Mouse (Mus musculus) embryo, embryonic 11.5 days (tissue): ENCODE results near the gene Jazf1.

ENCODE experiments used
- DNase-seq: peaks from one replicate; pipeline ENCODE4 v3.0.0-alpha.2; 2012; ENCODE audit warnings: low read depth, low spot score

Jazf1 gene

GRCm38 (mm10) chr6:52851019-52851418 is 217.4 kb downstream of the Jazf1 start:
- no peak for DNase-seq

- DNase-seq = no peak
These were observed 220.2 kb downstream of the Jazf1 start for GRCm38 (mm10) chr6:52848199-52848598.

GRCm38 (mm10) chr6:52846314-52846713 is 222.1 kb downstream of the Jazf1 start:
- no peak for DNase-seq

GRCm38 (mm10) chr6:52844741-52845140 is 223.7 kb downstream of the Jazf1 start:
- no peak for DNase-seq

- no peak for DNase-seq
These were observed 225.4 kb downstream of the Jazf1 start for GRCm38 (mm10) chr6:52843027-52843426.

GRCm38 (mm10) chr6:52842598-52842997 is 225.8 kb downstream of the Jazf1 start:
- DNase-seq = no peak

GRCm38 (mm10) chr6:52841611-52842010 is 226.8 kb downstream of the Jazf1 start:
- DNase-seq = no peak

- DNase-seq = no peak
These were observed 227.8 kb downstream of the Jazf1 start for GRCm38 (mm10) chr6:52840589-52841044.

GRCm38 (mm10) chr6:52838691-52839090 is 229.7 kb downstream of the Jazf1 start:
- DNase-seq = peak; percentile 84

GRCm38 (mm10) chr6:52837792-52838191 is 230.6 kb downstream of the Jazf1 start:
- DNase-seq = no peak

- DNase-seq = no peak
These were observed 232.1 kb downstream of the Jazf1 start for GRCm38 (mm10) chr6:52836201-52836950.

GRCm38 (mm10) chr6:52827752-52828277 is 240.6 kb downstream of the Jazf1 start:
- DNase-seq = no peak

- no peak for DNase-seq
These were observed 242.9 kb downstream of the Jazf1 start for GRCm38 (mm10) chr6:52825535-52825934.

GRCm38 (mm10) chr6:52824977-52825482 is 243.4 kb downstream of the Jazf1 start:
- DNase-seq = no peak

GRCm38 (mm10) chr6:52823064-52823463 is 245.4 kb downstream of the Jazf1 start:
- no peak for DNase-seq

- DNase-seq = no peak
These were observed 245.8 kb downstream of the Jazf1 start for GRCm38 (mm10) chr6:52822625-52823024.

GRCm38 (mm10) chr6:52819353-52819752 is 249.1 kb downstream of the Jazf1 start:
- DNase-seq = no peak

GRCm38 (mm10) chr6:52818041-52818440 is 250.4 kb downstream of the Jazf1 start:
- no peak for DNase-seq

GRCm38 (mm10) chr6:52817203-52817874 is 251.1 kb downstream of the Jazf1 start:
- DNase-seq = no peak

GRCm38 (mm10) chr6:52805237-52805856 is 263.1 kb downstream of the Jazf1 start:
- DNase-seq = no peak

- no peak for DNase-seq
These were observed 266.2 kb downstream of the Jazf1 start for GRCm38 (mm10) chr6:52802181-52802580.

GRCm38 (mm10) chr6:52797252-52797800 is 271.1 kb downstream of the Jazf1 start:
- DNase-seq = no peak
